Mouse (Mus musculus) liver, embryonic 15.5 days (tissue): ENCODE data around the gene Lefty1. TPM values are rescaled to one million over a fixed set of nuclear protein-coding genes. Genes with fewer than 3 reads are reported as not detected.
"Not testable (repeated sequence)": the region's sequence is repeated elsewhere in the genome, so short reads cannot be mapped to it uniquely, and the experiment has no call there.

Experiments
- ATAC-seq: fragments of 200-750 bp; cut with Nextera tagmentation; 2 replicates; pipeline ENCODE4 v1.8.0; 2017; ENCODE audit warnings: moderate number of reproducible peaks, mild to moderate bottlenecking, moderate library complexity; ENCODE audit not compliant: insufficient read depth
- H3K27ac ChIP-seq: fragments of 300-500 bp; sonication (generic); replicated peaks from 2 replicates; pipeline ENCODE4 v1.5.1; 2015; ENCODE audit warnings: mild to moderate bottlenecking, inconsistent platforms
- H3K27me3 ChIP-seq: fragments of 300-500 bp; sonication (generic); 2 replicates; pipeline ENCODE4 v1.6.1; 2015; ENCODE audit warnings: mild to moderate bottlenecking, inconsistent platforms
- H3K36me3 ChIP-seq: fragments of 300-500 bp; sonication (generic); replicated peaks from 2 replicates; pipeline ENCODE4 v1.6.1; 2015; ENCODE audit warnings: moderate library complexity, mild to moderate bottlenecking, inconsistent platforms
- H3K4me1 ChIP-seq: fragments of 300-500 bp; sonication (generic); replicated peaks from 2 replicates; pipeline ENCODE4 v1.6.1; 2015; ENCODE audit warnings: inconsistent platforms
- H3K4me2 ChIP-seq: fragments of 300-500 bp; sonication (generic); 2 replicates; pipeline ENCODE4 v1.6.1; 2015; ENCODE audit warnings: moderate library complexity, mild to moderate bottlenecking, inconsistent platforms
- H3K4me3 ChIP-seq: fragments of 300-500 bp; sonication (generic); replicated peaks from 2 replicates; pipeline ENCODE4 v1.5.1; 2015; ENCODE audit warnings: mild to moderate bottlenecking, inconsistent platforms
- H3K9ac ChIP-seq: fragments of 300-500 bp; sonication (generic); 2 replicates; pipeline ENCODE4 v1.6.1; 2015; ENCODE audit warnings: moderate library complexity, mild to moderate bottlenecking, inconsistent platforms
- H3K9me3 ChIP-seq: fragments of 300-500 bp; sonication (generic); replicated peaks from 2 replicates; pipeline ENCODE4 v1.6.1; 2016; ENCODE audit warnings: inconsistent platforms
- WGBS: fragments of 180-500 bp; shearing (Covaris S2); methylation state at CpG from one replicate; pipeline ENCODE4 v1.1.7; 2015; ENCODE audit warnings: mixed read lengths; ENCODE audit not compliant: insufficient replicate concordance; 5-methylcytosine and 5-hydroxymethylcytosine counted together
- polyA plus RNA-seq: library from polyadenylated mRNA; unstranded; fragments of >200 nt; fragmentation: Nextera tagmentation; extraction: Ambion mirVana; gene quantifications from 2 replicates; pipeline ENCODE4 v1.2.1, GENCODE M21; 2015

The Lefty1 gene
- polyA plus RNA-seq, 1 experiment from 2014 or later = 5.2 TPM

GRCm38 (mm10) chr1:180922273-180923048 is 12.4 kb upstream of the Lefty1 start:
- peak; percentile 19; the same call in 1 of the 2 replicates for ATAC-seq
- peaks cover 15% of the 10 kb centered on the region; the same call in 1 of the 2 replicates for H3K4me1 ChIP-seq
- WGBS = 30% methylated on average over 6 of the region's 6 CpGs
- H3K36me3 ChIP-seq = no peaks in the 10 kb centered on the region
- H3K9me3 ChIP-seq = no peaks in the 10 kb centered on the region
- H3K9ac ChIP-seq = no peak overlapping the region
- H3K4me3 ChIP-seq = no peak overlapping the region
- no peak overlapping the region for H3K4me2 ChIP-seq
- peaks cover 8% of the 10 kb centered on the region; the same call in 1 of the 2 replicates for H3K27me3 ChIP-seq
- no peak overlapping the region for H3K27ac ChIP-seq

- Histone ChIP-seq H3K4me2 (no peak overlapping the region), H3K36me3 (no peaks in the 10 kb centered on the region), H3K27ac (no peak overlapping the region), H3K27me3 (peaks cover 11% of the 10 kb centered on the region; the same call in 1 of the 2 replicates), H3K4me1 (peaks cover 7% of the 10 kb centered on the region; the same call in 1 of the 2 replicates), H3K9ac (no peak overlapping the region), H3K4me3 (no peak overlapping the region), H3K9me3 (no peaks in the 10 kb centered on the region)
- no peak for ATAC-seq
- WGBS = 79% methylated on average over 2 of the region's 2 CpGs
These were observed 10.1 kb upstream of the Lefty1 start for GRCm38 (mm10) chr1:180924737-180925136.

DNA sequence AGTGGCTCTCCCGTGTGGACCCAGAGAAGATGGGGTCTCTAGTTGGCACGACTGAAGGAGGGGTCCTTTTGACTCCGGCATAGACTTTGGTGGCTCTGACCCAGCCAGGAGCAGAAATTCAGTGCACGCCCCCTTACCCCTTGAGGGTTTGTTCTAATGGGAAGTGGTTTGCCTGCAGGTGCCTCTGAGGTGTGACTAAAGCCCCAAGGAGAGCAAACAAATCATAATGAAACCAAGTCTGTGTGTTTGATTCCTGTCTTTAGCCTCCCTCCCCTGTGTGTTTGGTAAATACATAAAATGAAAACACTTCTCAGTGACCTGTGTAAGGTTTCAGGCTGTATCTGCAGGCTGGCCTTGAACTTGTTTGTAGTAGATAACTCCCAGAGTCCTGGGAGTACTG is 8.5 kb upstream of the Lefty1 start:
- Histone ChIP-seq H3K9ac (no peak overlapping the region), H3K36me3 (no peaks in the 10 kb centered on the region), H3K4me3 (no peak overlapping the region), H3K9me3 (no peaks in the 10 kb centered on the region), H3K27me3 (0 out of 2 replicates have a peak, but pooled peaks cover 6% of the 10 kb centered on the region), H3K27ac (no peak overlapping the region), H3K4me1 (peaks cover 6% of the 10 kb centered on the region; the same call in 1 of the 2 replicates), H3K4me2 (no peak overlapping the region)
- no peak for ATAC-seq
- 58% methylated on average over 4 of the region's 4 CpGs for WGBS

DNA sequence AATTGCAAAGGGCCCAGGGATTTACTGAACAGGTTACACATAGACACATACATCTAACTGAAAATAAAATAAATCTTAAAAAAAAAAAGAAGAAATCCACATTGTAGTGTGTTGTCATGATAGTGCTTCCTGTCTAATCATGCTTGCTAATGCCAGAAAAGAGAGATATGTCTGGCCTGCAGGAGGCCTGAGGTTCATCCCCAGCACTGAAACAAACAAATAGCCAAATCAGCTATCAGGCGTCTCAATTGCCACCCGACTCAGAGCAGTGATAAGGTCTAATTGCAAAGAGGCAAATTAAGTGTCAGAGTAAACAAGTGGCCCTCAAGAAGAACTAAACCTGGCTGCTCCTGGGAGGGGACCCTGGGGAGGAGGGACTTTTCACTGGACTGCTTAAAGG is 5.2 kb upstream of the Lefty1 start:
- Histone ChIP-seq H3K27ac (no peak overlapping the region), H3K4me1 (peaks cover 11% of the 10 kb centered on the region), H3K4me2 (no peak overlapping the region), H3K4me3 (no peak overlapping the region), H3K9me3 (no peaks in the 10 kb centered on the region), H3K27me3 (peaks cover 24% of the 10 kb centered on the region), H3K9ac (no peak overlapping the region), H3K36me3 (no peaks in the 10 kb centered on the region)
- ATAC-seq = no peak
- WGBS = 26% methylated on average over 2 of the region's 2 CpGs

DNA sequence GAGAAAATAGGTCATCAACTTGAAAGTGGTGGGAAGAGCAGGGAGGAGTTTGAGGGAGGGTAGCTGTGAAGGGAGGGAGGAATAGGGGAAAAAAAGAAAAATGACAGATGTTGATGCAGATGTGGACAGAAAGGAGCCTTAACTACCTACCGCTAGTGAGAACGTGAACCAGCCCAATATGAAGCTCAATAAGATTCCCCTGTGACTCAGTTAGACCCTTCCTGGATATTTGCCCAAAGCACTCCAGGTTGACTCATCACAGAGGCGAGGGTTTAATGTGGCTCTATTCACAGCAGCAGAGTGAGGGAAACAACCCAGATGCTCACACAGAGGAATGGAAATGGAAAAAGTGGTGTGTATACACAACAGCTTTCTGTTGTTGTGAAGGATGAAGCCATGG is 3.7 kb upstream of the Lefty1 start:
- H3K27me3 ChIP-seq = peaks cover 39% of the 10 kb centered on the region
- peaks cover 26% of the 10 kb centered on the region for H3K4me1 ChIP-seq
- no peak overlapping the region for H3K4me3 ChIP-seq
- no peak for ATAC-seq
- no peak overlapping the region for H3K4me2 ChIP-seq
- no peaks in the 10 kb centered on the region for H3K9me3 ChIP-seq
- 71% methylated on average over 3 of the region's 3 CpGs for WGBS
- no peak overlapping the region for H3K27ac ChIP-seq
- H3K9ac ChIP-seq = no peak overlapping the region
- H3K36me3 ChIP-seq = no peaks in the 10 kb centered on the region

GRCm38 (mm10) chr1:180933659-180934058 is 1.2 kb upstream of the Lefty1 start:
- no peak for ATAC-seq
- no peak overlapping the region for H3K4me3 ChIP-seq
- no peaks in the 10 kb centered on the region for H3K9me3 ChIP-seq
- H3K9ac ChIP-seq = no peak overlapping the region
- H3K27ac ChIP-seq = no peak overlapping the region
- no peaks in the 10 kb centered on the region for H3K36me3 ChIP-seq
- H3K27me3 ChIP-seq = peaks cover 37% of the 10 kb centered on the region
- peaks cover 46% of the 10 kb centered on the region for H3K4me1 ChIP-seq
- WGBS = 46% methylated on average over 6 of the region's 6 CpGs
- no peak overlapping the region for H3K4me2 ChIP-seq

- peak overlapping the region; percentile 58 for H3K4me3 ChIP-seq
- not testable (repeated sequence) for H3K9me3 ChIP-seq, H3K36me3 ChIP-seq
- H3K4me2 ChIP-seq = peak overlapping the region; percentile 83
- peak; percentile 96 for ATAC-seq
- H3K27me3 ChIP-seq = peaks cover 37% of the 10 kb centered on the region
- peak overlapping the region; percentile 69 for H3K27ac ChIP-seq
- peak overlapping the region; percentile 48 for H3K9ac ChIP-seq
- peaks cover 60% of the 10 kb centered on the region for H3K4me1 ChIP-seq
- 3% methylated on average over 40 of the region's 41 CpGs for WGBS
These were observed 2.0 kb downstream of the Lefty1 start for GRCm38 (mm10) chr1:180936610-180937398.

- Histone ChIP-seq H3K4me3 (peak overlapping the region; percentile 58), H3K4me2 (peak overlapping the region; percentile 83), H3K9ac (0 out of 2 replicates have a peak overlapping the region, but pooled peaks have one; percentile 48), H3K27ac (peak overlapping the region; percentile 69; the same call in 1 of the 2 replicates), H3K27me3 (peaks cover 37% of the 10 kb centered on the region), H3K4me1 (peaks cover 66% of the 10 kb centered on the region)
- WGBS = 64% methylated on average over 13 of the region's 13 CpGs
- not testable (repeated sequence) for H3K36me3 ChIP-seq, H3K9me3 ChIP-seq, ATAC-seq
These were observed 2.8 kb downstream of the Lefty1 start for GRCm38 (mm10) chr1:180937631-180938030.

DNA sequence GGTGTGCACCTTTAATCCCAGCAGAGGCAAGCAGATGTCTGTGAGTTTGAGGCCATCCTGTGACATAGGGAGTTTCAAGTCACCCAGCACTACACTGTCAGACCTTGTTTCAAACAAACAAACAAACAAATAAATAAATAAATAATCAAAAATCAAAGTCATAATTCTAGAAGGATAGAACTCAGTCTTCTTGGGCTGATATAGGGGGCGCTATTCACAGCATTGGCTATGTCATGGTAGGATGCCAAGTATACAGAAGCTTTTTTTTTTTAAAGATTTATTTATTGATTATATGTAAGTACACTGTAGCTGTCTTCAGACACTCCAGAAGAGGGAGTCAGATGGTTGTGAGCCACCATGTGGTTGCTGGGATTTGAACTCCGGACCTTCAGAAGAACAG is 4.0 kb downstream of the Lefty1 start:
- not testable (repeated sequence) for H3K36me3 ChIP-seq, H3K9me3 ChIP-seq, H3K4me3 ChIP-seq, H3K4me2 ChIP-seq, H3K27ac ChIP-seq, ATAC-seq, H3K9ac ChIP-seq
- WGBS = 82% methylated on average over 2 of the region's 2 CpGs
- Histone ChIP-seq H3K4me1 (peaks cover 75% of the 10 kb centered on the region), H3K27me3 (peaks cover 27% of the 10 kb centered on the region)

DNA sequence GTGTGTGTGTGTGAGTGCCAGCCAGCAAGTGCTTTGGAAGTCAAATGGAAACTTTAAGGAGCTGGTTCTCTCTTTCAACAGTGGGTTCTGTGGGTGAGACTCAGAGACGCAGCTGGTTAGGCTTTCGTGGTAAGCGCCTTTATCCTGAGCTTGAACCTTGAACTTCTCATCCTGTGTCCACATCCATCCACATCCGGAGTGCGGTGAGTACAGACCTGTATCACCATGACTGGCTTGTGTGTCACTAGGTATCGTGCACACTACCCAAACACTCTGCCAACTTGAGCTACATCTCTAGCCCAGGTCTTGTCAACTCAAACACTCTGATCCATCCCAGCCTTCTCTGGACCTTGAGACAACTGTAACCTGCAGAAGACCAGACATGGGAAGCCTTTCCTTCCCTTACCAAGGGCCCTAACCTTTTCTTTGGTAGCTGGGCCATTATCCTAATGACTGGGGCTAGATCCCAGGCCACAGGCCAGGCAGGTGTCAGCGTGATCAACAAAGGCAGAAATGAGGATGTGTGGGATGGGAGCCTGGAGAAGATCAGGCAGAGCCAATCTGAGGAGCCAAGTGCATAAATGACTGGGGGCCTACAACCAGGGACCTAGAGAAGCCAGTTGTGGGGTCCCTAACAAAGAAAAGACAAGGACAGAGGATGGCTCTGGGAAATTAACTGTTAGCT is 6.1 kb downstream of the Lefty1 start:
- no peak for ATAC-seq
- Histone ChIP-seq H3K9me3 (no peaks in the 10 kb centered on the region), H3K4me3 (peak overlapping the region; percentile 92; the same call in 1 of the 2 replicates), H3K9ac (peak overlapping the region; percentile 91; the same call in 1 of the 2 replicates), H3K4me1 (peaks cover 75% of the 10 kb centered on the region), H3K36me3 (no peaks in the 10 kb centered on the region), H3K27me3 (peaks cover 6% of the 10 kb centered on the region), H3K27ac (no peak overlapping the region), H3K4me2 (peak overlapping the region; percentile 96)
- WGBS = 72% methylated on average over 7 of the region's 7 CpGs
